Mouse (Mus musculus) megakaryocyte, embryonic 14.5 days (primary cell): ENCODE results near the gene Nlrp3.

ENCODE experiments used
- FLI1 ChIP-seq: IDR thresholded peaks from 2 replicates; pipeline ENCODE4 v1.6.1; 2012; ENCODE audit warnings: low read length, inconsistent platforms, mixed read lengths
- GATA1 ChIP-seq: IDR thresholded peaks from 3 replicates; pipeline ENCODE4 v1.6.1; 2012; ENCODE audit warnings: mixed read lengths, low read length, inconsistent platforms, borderline replicate concordance

DNA sequence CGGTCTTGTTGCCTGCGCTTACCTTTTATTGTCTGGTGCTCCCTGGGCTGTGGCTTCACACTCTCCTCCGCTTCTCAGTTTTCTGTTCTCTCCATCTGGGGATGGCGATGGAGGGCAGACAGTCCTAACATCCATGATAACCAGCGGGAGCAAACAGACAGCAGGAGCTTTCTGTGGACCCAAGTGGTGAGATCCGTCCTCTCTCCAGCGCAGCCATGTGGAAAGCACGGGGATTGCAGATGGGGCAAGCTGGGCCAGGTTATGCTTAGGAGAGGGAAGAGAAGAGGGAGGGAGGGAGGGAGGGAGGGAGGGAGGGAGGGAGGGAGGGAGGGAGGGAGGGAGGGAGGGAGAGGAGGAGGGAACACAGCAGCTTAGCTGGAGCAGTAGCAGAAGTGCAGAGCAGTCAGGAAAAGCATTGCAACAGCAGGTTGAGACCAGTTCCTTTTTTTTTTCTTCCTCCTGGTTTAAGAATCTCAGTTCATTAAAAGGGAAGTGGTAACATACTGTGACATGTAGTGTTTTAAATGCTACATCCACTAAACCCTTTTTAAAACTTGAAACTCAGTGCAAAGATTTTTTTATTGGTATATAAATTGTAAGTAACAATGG is 14.8 kb upstream of the Nlrp3 start, which contains the start of gene Zkscan17:
- TF ChIP-seq FLI1 (no peak), GATA1 (no peak)
